Mouse (Mus musculus) hindbrain, postnatal 0 days (tissue): ENCODE measurements around the gene Kalrn. TPM values are rescaled to one million over a fixed set of nuclear protein-coding genes. Genes with fewer than 3 reads are reported as not detected.

ENCODE experiments used
- ATAC-seq: fragments of 200-750 bp; cut with Nextera tagmentation; 2 replicates; pipeline ENCODE4 v1.8.0; 2017; ENCODE audit warnings: mild to moderate bottlenecking, moderate TSS enrichment, moderate library complexity
- DNase-seq: peaks from one replicate; pipeline ENCODE4 v3.0.0-alpha.2; 2015; ENCODE audit warnings: low spot score
- H3K27ac ChIP-seq: fragments of 300-500 bp; sonication (generic); 2 replicates; pipeline ENCODE4 v1.5.1; 2014; ENCODE audit warnings: mild to moderate bottlenecking
- H3K27me3 ChIP-seq: fragments of 300-500 bp; sonication (generic); 2 replicates; pipeline ENCODE4 v1.6.1; 2014; ENCODE audit warnings: low read length, mixed read lengths; ENCODE audit not compliant: insufficient read depth
- H3K36me3 ChIP-seq: fragments of 300-500 bp; sonication (generic); 2 replicates; pipeline ENCODE4 v1.6.1; 2014; ENCODE audit warnings: low read length, mixed read lengths; ENCODE audit not compliant: insufficient read depth
- H3K4me1 ChIP-seq: fragments of 300-500 bp; sonication (generic); 2 replicates; pipeline ENCODE4 v1.6.1; 2014; ENCODE audit warnings: antibody characterized with exemption, low read length, mixed read lengths; ENCODE audit not compliant: insufficient read depth
- H3K4me2 ChIP-seq: fragments of 300-500 bp; sonication (generic); 2 replicates; pipeline ENCODE4 v1.6.1; 2014; ENCODE audit warnings: low read depth, mild to moderate bottlenecking, low read length, moderate library complexity, mixed read lengths
- H3K4me3 ChIP-seq: fragments of 300-500 bp; sonication (generic); 2 replicates; pipeline ENCODE4 v1.5.1; 2014; ENCODE audit warnings: low read length
- H3K9ac ChIP-seq: fragments of 300-500 bp; sonication (generic); replicated peaks from 2 replicates; pipeline ENCODE4 v1.6.1; 2014; ENCODE audit warnings: mild to moderate bottlenecking, low read length, moderate library complexity, mixed read lengths
- H3K9me3 ChIP-seq: fragments of 300-500 bp; sonication (generic); 2 replicates; pipeline ENCODE4 v1.6.1; 2016; ENCODE audit warnings: low read length, mixed read lengths
- CTCF ChIP-seq: IDR thresholded peaks from 2 replicates; pipeline ENCODE4 v1.5.1; 2016; ENCODE audit warnings: antibody characterized with exemption, control low read depth, low read depth
- WGBS: fragments of 180-500 bp; shearing (Covaris S2); extraction: QIAGEN DNeasy Blood & Tissue Kit; methylation state at CpG from one replicate; pipeline ENCODE4 v1.1.7; 2014; 5-methylcytosine and 5-hydroxymethylcytosine counted together
- polyA plus RNA-seq: library from polyadenylated mRNA; unstranded; fragments of >200 nt; fragmentation: Nextera tagmentation; extraction: Ambion mirVana; gene quantifications from 2 replicates; pipeline ENCODE4 v1.2.1, GENCODE M21; 2015
- total RNA-seq: library from RNA; depleted of rRNA; stranded (reverse); fragments of >200 nt; gene quantifications from 2 replicates; pipeline ENCODE4 v1.2.3, GENCODE M21; 2014

The Kalrn gene
- total and polyA plus RNA-seq, 2 experiments from 2014 or later, result 17.0 to 107 TPM

GRCm38 (mm10) chr16:34560814-34561213 is 12.5 kb downstream of the Kalrn start:
- Histone ChIP-seq H3K4me2 (no peak overlapping the region), H3K4me3 (no peak overlapping the region), H3K27me3 (no peaks in the 10 kb centered on the region), H3K9me3 (no peaks in the 10 kb centered on the region), H3K9ac (no peak overlapping the region), H3K36me3 (no peaks in the 10 kb centered on the region), H3K4me1 (peaks cover 13% of the 10 kb centered on the region), H3K27ac (no peak overlapping the region)
- TF ChIP-seq CTCF, result no peak
- no peak for DNase-seq
- WGBS, result 45% methylated on average over 5 of the region's 5 CpGs
- no peak for ATAC-seq

- no peak overlapping the region for H3K4me3 ChIP-seq
- no peak overlapping the region for H3K27ac ChIP-seq
- ATAC-seq (no peak), DNase-seq (no peak)
- H3K4me2 ChIP-seq, result no peak overlapping the region
- no peak overlapping the region for H3K9ac ChIP-seq
- H3K9me3 ChIP-seq, result no peaks in the 10 kb centered on the region
- H3K27me3 ChIP-seq, result no peaks in the 10 kb centered on the region
- TF ChIP-seq CTCF, result no peak
- peaks cover 13% of the 10 kb centered on the region for H3K4me1 ChIP-seq
- no peaks in the 10 kb centered on the region for H3K36me3 ChIP-seq
- WGBS, result 64% methylated on average over 2 of the region's 2 CpGs
Observed at GRCm38 (mm10) chr16:34560411-34560810, 12.9 kb downstream of the Kalrn start.

- 65% methylated on average over 6 of the region's 6 CpGs for WGBS
- no peaks in the 10 kb centered on the region for H3K9me3 ChIP-seq
- DNase-seq (no peak), ATAC-seq (no peak)
- H3K4me3 ChIP-seq, result no peak overlapping the region
- no peaks in the 10 kb centered on the region for H3K36me3 ChIP-seq
- no peak overlapping the region for H3K27ac ChIP-seq
- H3K27me3 ChIP-seq, result no peaks in the 10 kb centered on the region
- no peak overlapping the region for H3K9ac ChIP-seq
- no peak for TF ChIP-seq CTCF
- no peak overlapping the region for H3K4me2 ChIP-seq
- peaks cover 10% of the 10 kb centered on the region for H3K4me1 ChIP-seq
Observed at GRCm38 (mm10) chr16:34557891-34558290, 15.4 kb downstream of the Kalrn start.

- H3K36me3 ChIP-seq, result no peaks in the 10 kb centered on the region
- no peak overlapping the region for H3K27ac ChIP-seq
- DNase-seq, result no peak
- H3K4me3 ChIP-seq, result no peak overlapping the region
- no peak for ATAC-seq
- TF ChIP-seq CTCF, result no peak
- no peaks in the 10 kb centered on the region for H3K9me3 ChIP-seq
- H3K9ac ChIP-seq, result no peak overlapping the region
- WGBS, result 86% methylated on average over 1 of the region's 1 CpGs
- no peaks in the 10 kb centered on the region for H3K4me1 ChIP-seq
- no peaks in the 10 kb centered on the region for H3K27me3 ChIP-seq
- H3K4me2 ChIP-seq, result no peak overlapping the region
Observed at GRCm38 (mm10) chr16:34552731-34553130, 20.6 kb downstream of the Kalrn start.

- WGBS, result 70% methylated on average over 5 of the region's 5 CpGs
- Histone ChIP-seq H3K36me3 (no peaks in the 10 kb centered on the region; the same call in 1 of the 2 replicates), H3K9me3 (no peaks in the 10 kb centered on the region), H3K4me1 (0 out of 2 replicates have a peak, but pooled peaks cover 7% of the 10 kb centered on the region), H3K4me2 (no peak overlapping the region), H3K27ac (no peak overlapping the region), H3K27me3 (no peaks in the 10 kb centered on the region), H3K9ac (no peak overlapping the region), H3K4me3 (no peak overlapping the region)
- DNase-seq (no peak), ATAC-seq (no peak)
- TF ChIP-seq CTCF, result no peak
Observed at GRCm38 (mm10) chr16:34549470-34549999, 23.8 kb downstream of the Kalrn start.

GRCm38 (mm10) chr16:34546805-34547509 is 26.4 kb downstream of the Kalrn start:
- 0 out of 2 replicates have a peak, but pooled peaks cover 11% of the 10 kb centered on the region for H3K4me1 ChIP-seq
- no peak for TF ChIP-seq CTCF
- H3K4me2 ChIP-seq, result no peak overlapping the region
- DNase-seq, result peak; percentile 48
- H3K27ac ChIP-seq, result no peak overlapping the region
- H3K27me3 ChIP-seq, result no peaks in the 10 kb centered on the region
- ATAC-seq, result no peak
- H3K9ac ChIP-seq, result no peak overlapping the region
- no peaks in the 10 kb centered on the region; the same call in 1 of the 2 replicates for H3K36me3 ChIP-seq
- WGBS, result 35% methylated on average over 6 of the region's 6 CpGs
- no peaks in the 10 kb centered on the region for H3K9me3 ChIP-seq
- H3K4me3 ChIP-seq, result no peak overlapping the region

- Histone ChIP-seq H3K27me3 (no peaks in the 10 kb centered on the region), H3K36me3 (no peaks in the 10 kb centered on the region; the same call in 1 of the 2 replicates), H3K9me3 (no peaks in the 10 kb centered on the region), H3K4me3 (no peak overlapping the region), H3K27ac (no peak overlapping the region), H3K9ac (no peak overlapping the region), H3K4me2 (no peak overlapping the region), H3K4me1 (0 out of 2 replicates have a peak, but pooled peaks cover 11% of the 10 kb centered on the region)
- WGBS, result 37% methylated on average over 4 of the region's 4 CpGs
- DNase-seq, result no peak
- no peak for TF ChIP-seq CTCF
- peak; percentile 35; the same call in 1 of the 2 replicates for ATAC-seq
Observed at GRCm38 (mm10) chr16:34543754-34544153, 29.6 kb downstream of the Kalrn start.
